Mouse (Mus musculus) hindlimb bud, embryonic 11.5 days (tissue): ENCODE results near the gene Stk11.

Source experiments
- DNase-seq: peaks from one replicate; pipeline ENCODE4 v3.0.0-alpha.2; 2012; ENCODE audit warnings: low read depth, low spot score; ENCODE audit errors: extremely low spot score

Gene Stk11

DNA sequence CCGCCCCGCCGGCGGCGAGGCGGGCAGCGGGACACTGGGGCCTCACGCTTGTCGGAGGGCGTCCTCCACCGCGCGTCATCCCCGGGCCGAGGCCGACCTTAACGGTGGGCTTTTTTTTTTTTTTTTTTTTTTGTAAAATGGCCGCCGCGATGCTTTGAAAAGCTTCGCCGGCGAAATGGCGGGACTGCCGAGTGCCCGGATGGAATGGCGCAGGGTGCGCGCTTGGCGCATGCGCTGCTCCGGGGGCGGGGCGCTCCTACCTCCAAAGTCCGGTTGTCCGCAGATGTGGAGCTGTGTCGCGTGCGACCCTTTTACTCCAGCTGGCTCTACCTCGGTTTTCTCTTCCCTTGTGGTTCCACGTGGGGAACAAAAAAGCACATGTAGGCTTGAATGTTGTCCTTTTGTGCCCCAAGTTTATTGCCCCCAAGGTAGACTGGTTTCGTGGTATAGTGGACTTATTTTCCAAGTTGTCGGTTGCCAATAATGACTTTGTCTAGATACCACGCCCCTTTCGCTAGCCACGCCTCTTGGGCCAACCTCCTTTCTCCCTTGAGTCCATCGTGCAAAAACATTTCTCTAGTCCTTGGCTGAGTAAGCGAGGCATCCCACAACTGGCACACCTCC is 52.5 kb downstream of the Stk11 start:
- no peak for DNase-seq

DNA sequence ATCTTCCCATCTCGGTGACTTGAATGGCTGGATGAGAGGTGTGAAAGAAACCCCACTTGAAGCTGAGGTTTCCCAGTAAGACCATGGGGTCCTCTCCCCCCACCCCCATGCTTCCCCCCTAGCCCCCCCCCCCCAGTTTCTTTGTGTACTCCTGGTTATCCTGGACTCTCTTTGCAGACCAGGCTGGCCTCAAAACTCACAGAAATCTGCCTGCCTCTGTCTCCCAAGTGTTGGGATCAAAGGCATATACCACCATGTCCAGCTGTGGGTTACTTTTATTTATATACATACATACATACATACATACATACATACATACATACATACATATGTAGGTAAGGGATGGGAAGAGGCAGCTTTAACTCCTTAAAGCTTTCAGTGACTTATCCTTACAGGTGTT is 53.5 kb downstream of the Stk11 start:
- no peak for DNase-seq

DNA sequence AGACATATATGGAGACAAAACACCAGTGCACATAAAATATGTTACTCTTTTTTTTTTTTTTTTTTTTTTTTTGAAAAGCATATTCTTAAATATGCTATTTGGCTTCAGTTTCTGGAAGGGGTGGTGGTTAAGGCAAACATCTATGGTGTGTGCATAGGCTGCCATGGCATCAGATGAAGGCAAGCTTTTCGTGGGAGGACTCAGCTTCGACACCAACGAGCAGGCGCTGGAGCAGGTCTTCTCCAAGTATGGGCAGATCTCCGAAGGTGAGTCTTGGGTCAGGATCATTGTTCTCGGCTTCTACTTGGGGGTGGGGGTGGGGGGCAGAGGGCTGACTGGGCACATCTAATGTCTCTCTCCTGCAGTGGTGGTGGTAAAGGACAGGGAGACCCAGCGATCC is 54.0 kb downstream of the Stk11 start:
- DNase-seq = no peak

DNA sequence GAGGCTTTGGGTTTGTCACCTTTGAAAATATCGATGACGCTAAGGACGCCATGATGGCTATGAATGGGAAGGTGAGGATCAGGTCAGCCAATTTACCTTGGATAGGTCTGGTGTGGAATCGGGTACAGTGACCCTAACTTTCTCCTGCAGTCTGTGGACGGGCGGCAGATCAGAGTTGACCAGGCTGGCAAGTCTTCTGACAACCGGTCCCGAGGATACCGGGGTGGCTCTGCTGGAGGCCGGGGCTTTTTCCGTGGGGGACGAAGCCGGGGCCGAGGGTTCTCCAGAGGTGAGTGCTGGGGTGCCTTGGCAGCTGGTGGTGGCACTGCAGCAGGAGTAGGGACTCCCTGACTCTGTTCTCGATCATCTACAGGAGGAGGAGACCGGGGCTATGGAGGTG is 54.4 kb downstream of the Stk11 start:
- no peak for DNase-seq

DNA sequence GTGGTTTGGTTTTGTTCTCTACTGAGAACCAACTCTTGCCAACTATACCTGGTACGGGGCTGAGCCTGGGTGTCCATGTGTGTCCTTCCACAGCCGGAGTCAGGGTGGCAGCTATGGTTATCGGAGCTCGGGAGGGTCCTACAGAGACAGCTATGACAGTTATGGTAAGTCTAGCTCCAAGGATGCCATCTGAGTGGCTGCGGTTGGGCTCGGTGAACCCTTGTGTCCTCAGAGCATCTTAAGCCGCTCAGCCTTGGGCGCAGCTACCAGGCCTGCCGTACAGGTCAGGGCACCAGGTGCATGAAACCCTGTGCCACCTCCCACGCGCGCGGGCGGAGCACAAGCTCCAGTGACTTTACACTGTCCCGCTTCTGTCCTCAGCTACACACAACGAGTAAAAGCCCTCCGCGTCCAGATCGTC is 55.0 kb downstream of the Stk11 start:
- no peak for DNase-seq

DNA sequence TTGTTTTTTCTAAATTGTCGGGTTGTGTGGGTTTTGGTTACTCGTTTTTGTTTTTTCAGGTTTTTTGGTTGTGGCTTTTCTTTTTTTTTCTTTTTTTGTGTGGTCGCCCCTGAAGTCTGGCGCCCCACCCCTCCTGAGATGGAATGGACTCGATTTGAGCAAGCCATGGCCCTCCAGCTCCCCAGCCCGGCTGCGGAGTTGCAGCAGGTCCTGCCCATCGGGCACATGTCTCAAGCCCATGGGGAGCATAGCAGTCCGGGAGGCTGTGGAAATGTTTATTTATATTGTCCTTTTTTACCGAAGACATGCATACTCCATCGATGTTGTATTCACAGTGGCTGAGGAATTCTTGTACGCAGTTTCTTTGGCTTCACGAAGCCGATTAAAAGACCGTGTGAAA is 55.6 kb downstream of the Stk11 start:
- DNase-seq = no peak

DNA sequence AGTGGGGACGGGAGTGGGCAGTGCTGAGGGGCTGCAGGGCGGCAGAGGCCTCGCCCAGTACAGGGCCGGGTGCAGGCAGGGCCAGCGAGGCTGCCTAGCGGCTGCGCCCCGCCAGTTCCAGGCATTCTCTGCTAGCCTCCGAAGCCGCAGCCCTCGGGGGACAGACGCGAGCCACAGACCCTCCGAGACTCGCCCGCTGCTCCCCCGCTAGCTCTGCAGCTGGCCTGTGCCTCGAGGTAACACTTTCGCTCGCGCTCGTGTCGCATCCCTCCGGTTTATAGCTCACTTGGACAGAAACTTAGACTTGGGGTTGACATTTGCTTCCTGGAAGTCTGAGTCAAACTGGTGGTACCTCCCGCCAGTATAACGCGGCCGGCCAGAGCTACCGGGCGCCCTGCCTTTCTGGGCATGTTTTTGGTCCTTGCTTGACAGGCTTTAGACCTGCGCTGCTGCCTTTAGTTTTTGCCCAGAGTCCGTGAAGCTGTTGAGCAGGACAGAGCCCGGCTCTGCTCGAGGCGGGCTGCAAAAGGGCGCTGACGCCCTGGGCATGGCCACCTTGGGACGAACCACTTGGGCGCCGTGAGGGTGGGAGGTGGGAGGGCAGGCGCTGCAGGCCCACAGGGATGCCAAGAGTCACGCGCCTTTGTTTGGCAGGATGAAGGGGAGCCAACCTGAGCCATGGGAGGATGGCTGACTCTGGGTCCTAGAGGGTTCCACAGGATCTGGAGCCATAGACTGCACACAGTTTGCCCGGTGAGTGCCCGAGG is 56.3 kb downstream of the Stk11 start:
- DNase-seq = no peak

DNA sequence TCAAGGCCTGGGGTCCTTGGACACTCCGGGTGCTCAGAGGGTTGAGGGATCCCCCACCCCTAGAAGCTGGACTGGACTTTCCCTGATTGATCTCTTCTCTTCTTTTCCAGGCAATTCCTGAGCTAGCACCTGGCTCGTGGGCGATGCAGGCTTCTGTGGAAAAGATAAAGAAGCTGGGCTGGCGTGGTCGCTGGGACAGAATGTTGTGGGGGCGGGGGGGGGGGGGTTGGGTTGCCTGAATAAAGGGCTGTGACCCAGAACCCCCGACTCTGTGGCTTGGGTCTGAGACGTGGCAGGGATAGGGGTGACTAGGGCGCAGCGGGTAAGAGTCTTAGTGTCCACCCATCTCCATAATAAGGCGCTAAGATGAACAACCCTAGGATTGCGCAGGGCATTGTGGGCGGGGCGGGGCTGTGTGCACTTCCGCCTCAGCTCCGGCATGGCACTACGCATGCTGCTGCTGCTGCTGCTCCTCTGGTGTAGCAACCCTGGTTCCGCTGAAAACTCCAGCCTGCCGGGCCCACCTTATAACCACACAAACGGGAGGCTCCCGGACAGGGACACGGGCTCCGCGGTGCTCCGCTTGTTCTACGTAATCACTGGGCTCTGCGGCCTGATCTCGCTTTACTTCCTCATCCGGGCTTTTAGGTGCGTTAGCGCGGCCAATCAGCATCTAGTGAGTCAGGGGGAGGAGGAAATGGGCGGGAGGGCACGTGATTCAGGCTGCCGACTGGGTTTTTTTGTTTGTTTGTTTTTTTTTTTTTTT is 57.1 kb downstream of the Stk11 start, which contains the start of gene 1600002K03Rik:
Gene 1600002K03Rik (plus strand): TSS at position 418 of the 766 bp plus-strand sequence.
- no peak for DNase-seq

DNA sequence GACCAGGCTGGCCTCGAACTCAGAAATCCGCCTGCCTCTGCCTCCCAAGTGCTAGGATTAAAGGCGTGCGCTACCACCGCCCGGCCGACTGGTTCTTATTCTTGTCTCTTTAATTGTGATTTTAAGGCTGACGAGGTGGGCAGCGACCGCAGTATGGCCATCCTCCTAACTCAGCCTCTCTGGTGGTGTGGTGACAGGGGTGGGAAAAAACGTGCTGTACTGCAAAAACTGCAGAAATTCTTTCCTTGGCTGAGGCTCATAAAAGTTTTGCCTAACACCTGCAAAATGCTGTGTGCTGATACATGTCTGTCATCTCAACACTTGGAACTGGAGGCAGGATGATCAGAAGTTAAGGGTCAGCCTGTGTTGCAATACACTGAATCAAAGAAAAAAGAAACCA is 57.8 kb downstream of the Stk11 start:
- no peak for DNase-seq

DNA sequence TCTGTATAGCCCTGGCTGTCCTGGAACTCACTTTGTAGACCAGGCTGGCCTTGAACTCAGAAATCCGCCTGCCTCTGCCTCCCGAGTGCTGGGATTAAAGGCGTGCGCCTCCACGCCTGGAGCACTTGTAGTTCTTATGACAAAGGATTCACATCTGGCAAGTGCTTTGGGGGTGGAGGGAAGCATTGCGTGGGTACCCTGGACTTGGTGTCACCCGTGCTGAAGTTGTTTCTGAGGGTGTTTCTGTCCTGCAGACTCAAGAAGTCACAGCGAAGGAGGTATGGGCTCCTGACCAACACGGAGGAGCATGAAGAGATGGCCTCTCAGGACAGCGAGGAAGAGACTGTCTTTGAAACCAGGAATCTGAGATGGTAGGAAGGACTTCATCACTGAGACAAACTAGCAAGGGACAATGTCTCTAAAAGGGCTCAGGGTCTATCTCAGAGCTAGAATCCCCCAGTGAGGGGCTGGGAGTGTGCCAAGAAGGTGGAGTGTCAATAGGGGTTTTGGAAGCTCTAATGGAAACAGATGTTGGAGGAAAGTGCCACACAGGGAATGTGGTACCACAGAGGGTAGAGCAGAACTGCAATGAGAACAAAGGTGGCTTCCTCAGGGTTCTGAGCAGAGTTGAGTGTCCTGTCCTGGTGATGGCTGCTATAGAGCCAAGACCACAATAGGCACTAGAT is 58.5 kb downstream of the Stk11 start:
- no peak for DNase-seq

DNA sequence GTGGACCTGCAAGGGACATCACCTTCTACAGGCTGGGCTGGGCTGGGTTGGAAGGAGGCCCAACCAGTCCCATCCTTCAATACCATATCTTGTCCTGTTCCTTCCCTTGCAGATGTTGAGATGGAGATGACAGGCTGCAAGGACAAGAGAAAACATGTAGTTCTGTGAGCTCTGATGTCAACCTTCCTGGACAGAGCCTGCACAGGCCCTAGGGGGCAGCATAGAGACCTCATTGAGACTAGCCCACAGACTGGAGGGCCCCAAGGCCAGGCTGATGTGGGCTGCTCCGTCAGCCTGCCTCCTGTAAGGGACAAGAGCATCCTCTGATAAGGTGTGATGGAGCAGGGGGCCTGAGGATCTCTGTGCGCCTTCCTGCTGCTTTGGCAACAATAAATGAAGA is 59.1 kb downstream of the Stk11 start:
- no peak for DNase-seq

DNA sequence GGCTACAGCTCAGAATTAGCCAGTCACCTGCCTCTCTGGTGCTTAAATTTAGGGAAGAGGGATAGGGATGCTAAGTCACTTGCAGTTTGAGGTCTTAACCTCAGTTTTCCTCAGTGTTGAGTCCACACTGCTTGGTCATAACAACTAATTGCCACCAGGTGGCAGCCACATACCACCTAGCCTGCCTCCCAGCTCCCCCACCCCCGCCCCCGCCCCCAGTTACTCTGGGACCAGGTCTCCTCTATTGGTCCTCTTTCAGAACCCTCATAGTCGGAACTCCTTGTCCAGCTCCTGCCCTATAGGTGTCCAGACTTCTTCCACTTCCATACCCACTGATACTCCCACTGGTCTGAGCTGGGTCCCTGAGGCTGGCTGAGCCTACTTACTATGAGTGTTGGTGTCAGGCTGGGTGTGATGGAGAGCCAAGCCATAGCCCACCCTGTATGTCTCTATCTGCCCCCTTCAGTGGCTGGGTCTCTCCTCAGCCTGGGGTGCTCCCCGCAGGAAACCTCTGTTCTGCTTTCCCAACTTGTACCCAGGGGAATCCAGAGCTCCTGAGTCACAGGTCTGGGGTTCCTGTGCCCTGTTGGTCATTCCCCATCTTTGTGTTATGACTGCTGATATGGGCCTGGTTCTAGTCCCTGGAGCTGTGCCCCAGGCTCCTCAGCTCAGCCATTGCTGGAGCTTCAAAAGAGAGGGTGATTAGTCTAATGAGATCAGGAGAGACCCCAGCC is 60.1 kb downstream of the Stk11 start:
- DNase-seq = no peak

DNA sequence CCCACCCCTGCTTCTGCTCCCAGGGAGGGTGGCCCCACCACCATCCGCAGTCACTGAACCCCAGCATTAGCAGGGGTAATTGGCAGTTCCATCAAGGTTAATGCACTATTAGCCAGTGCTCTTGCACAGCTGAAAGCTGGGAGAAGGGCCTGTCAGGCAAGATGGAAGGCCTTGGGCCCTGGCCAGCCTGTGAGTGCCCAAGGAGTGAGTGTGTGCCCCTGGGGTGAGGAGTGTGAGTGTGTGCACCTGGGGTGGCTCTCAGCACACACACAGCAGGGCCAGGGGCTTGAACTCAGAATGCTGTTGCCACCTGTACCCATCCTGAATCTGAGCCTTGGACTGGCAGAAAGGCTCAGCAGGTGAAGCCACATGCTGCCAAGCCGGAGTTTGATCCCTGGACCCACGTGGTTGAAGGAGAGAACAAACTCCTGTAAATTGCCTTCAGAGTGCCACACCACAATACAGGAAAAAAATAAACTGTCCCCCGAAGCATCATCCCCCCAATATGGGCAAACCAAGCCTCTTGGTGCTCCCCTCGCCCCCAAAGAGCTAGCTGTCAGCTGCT is 60.7 kb downstream of the Stk11 start:
- no peak for DNase-seq

DNA sequence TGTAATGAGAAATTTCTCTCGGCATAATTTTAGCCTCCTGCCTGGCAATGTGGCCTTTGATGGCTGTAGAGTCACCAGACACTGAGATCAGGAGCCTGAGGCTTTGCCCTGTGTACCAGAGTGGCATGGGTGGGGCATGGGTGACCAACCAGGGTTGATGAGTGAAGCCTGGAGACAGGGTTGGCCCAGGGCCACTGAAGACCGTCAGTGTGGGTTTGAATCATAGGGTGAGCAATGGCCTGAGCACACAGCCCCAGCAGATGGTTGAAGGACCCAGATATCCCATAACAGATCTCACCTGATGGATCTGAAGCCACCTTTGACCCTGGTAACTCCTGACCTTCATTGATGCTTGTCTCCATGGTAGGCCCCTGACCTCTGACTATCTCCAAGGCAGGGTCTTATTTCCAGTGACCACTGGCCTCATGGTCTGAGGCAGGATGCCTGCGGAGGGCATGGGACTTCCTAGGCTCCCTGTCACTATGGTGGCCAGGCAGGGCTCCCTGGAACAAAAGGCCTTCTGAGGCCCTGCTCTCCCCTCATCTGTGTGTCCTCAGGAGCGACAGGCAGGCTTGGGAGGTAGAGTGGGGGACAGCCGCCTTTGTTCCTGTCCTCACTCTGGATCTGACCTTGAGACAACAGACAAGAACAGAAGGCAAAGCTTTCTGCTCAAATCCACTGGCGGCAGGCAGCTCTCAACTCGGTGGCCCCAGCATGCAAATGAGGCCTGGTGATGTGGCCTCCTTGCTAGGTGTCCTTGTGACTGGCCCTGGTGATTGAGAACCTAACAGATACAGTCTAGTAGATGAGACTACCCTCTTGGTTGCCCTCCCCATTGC is 62.1 kb downstream of the Stk11 start:
- no peak for DNase-seq

DNA sequence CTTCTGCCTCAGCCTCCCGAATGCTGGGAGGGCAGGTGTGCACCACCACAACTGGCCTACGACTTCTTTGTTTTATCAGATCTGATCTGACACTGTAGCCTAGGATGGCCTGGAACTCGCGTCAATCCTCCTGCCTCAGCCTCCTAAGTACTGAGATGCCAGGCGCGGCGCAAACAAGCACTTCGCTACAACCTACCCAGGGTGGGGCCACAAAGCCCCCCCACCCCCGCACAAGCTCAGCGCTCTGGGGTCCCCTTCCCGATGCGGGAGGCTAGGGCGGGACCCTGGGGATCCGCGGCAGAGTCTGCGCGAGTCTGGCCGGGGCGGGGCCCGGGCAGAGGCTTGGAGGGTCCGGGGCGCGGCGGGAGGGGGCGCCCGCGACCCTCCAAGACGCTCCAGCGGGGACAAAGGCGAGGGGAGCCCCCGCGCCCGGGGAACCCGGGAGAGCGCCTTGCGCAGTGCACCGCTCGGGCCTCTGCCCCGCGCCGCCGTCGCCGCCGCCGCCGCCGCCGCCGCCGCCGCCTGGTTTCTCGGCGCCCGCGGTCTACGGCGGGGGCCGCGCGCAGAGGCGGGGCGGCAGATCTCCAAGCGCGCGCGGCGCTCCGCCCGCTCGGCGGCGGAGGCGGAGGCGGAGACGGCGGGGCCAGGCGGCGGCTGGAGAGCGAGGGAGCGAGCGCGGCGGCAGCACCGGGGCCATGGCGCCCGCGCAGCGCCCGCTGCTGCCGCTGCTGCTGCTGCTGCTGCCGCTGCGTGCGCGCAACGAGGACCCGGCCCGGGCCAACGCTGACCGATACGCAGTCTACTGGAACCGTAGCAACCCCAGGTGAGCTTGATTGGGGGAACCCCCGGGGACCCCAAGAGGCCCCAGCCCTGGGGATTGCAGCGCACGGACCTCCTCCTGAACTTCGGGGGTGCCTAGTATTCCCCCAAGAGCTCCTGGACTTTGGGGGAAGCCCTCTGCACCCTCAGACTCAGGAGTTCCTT is 63.8 kb downstream of the Stk11 start, which contains the start of gene Efna2:
Gene Efna2 (plus strand): TSS at position 415 of the 984 bp plus-strand sequence.
- no peak for DNase-seq
